Mouse (Mus musculus) embryonic facial prominence, embryonic 12.5 days (tissue): ENCODE data around the gene 2810004N23Rik. TPM values are rescaled to one million over a fixed set of nuclear protein-coding genes. Genes with fewer than 3 reads are reported as not detected.

Experiments used
- ATAC-seq: fragments of 200-750 bp; cut with Nextera tagmentation; 2 replicates; pipeline ENCODE4 v1.8.0; 2017; ENCODE audit not compliant: insufficient number of reproducible peaks, insufficient read depth, low FRiP score, low TSS enrichment
- H3K27ac ChIP-seq: fragments of 300-500 bp; sonication (generic); 2 replicates; pipeline ENCODE4 v1.5.1; 2016; ENCODE audit warnings: mild to moderate bottlenecking
- H3K27me3 ChIP-seq: fragments of 300-500 bp; sonication (generic); 2 replicates; pipeline ENCODE4 v1.6.1; 2016; ENCODE audit warnings: mild to moderate bottlenecking, moderate library complexity
- H3K36me3 ChIP-seq: fragments of 300-500 bp; sonication (generic); 2 replicates; pipeline ENCODE4 v1.6.1; 2016; ENCODE audit warnings: mild to moderate bottlenecking
- H3K4me1 ChIP-seq: fragments of 300-500 bp; sonication (generic); 2 replicates; pipeline ENCODE4 v1.6.1; 2016
- H3K4me2 ChIP-seq: fragments of 300-500 bp; sonication (generic); replicated peaks from 2 replicates; pipeline ENCODE4 v1.6.1; 2016; ENCODE audit warnings: mild to moderate bottlenecking, moderate library complexity
- H3K4me3 ChIP-seq: fragments of 300-500 bp; sonication (generic); 2 replicates; pipeline ENCODE4 v1.5.1; 2016; ENCODE audit warnings: mild to moderate bottlenecking
- H3K9ac ChIP-seq: fragments of 300-500 bp; sonication (generic); 2 replicates; pipeline ENCODE4 v1.6.1; 2016; ENCODE audit warnings: mild to moderate bottlenecking, moderate library complexity
- H3K9me3 ChIP-seq: fragments of 300-500 bp; sonication (generic); 2 replicates; pipeline ENCODE4 v1.6.1; 2016; ENCODE audit warnings: mild to moderate bottlenecking, moderate library complexity
- WGBS: fragments of 180-500 bp; shearing (Covaris S2); methylation state at CpG from one replicate; pipeline ENCODE4 v1.1.7; 2016; 5-methylcytosine and 5-hydroxymethylcytosine counted together
- polyA plus RNA-seq: library from polyadenylated mRNA; unstranded; fragments of >200 nt; fragmentation: Nextera tagmentation; extraction: Ambion mirVana; gene quantifications from 2 replicates; pipeline ENCODE4 v1.2.1, GENCODE M21; 2016

The 2810004N23Rik gene
- polyA plus RNA-seq, 1 experiment from 2014 or later, result 53.5 TPM

DNA sequence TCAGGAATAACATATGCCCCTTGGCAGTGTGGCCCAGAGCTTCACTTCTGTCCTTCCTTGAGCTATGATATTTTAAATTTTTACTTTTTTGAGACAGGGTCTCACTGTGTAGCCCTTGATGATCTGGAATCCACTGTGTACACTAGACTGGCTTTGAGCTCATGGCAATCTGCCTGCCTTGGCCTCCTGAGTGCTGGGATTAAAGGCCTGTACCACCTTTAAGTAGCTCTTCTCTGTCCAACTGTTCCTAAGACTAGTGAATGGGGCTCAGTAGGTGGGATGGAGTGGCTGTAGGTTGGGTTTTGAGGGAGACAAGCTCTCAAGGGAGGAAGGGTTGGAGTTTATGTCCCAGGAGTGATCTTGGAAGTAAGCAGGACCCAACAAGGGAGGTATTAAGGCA, 27.1 kb downstream of the 2810004N23Rik start:
- Histone ChIP-seq H3K4me3 (no peak overlapping the region), H3K9me3 (no peaks in the 10 kb centered on the region), H3K36me3 (peaks cover 35% of the 10 kb centered on the region), H3K4me2 (no peak overlapping the region), H3K9ac (no peak overlapping the region), H3K4me1 (no peaks in the 10 kb centered on the region), H3K27me3 (no peaks in the 10 kb centered on the region), H3K27ac (no peak overlapping the region)
- no peak for ATAC-seq

GRCm38 (mm10) chr8:124833430-124834205, 29.3 kb downstream of the 2810004N23Rik start:
- Histone ChIP-seq H3K4me1 (no peaks in the 10 kb centered on the region), H3K9me3 (no peaks in the 10 kb centered on the region), H3K4me2 (peak overlapping the region; percentile 9; the same call in 1 of the 2 replicates), H3K27me3 (no peaks in the 10 kb centered on the region), H3K9ac (no peak overlapping the region), H3K36me3 (peaks cover 12% of the 10 kb centered on the region), H3K27ac (no peak overlapping the region), H3K4me3 (no peak overlapping the region)
- WGBS, result 39% methylated on average over 15 of the region's 15 CpGs
- ATAC-seq, result no peak

DNA sequence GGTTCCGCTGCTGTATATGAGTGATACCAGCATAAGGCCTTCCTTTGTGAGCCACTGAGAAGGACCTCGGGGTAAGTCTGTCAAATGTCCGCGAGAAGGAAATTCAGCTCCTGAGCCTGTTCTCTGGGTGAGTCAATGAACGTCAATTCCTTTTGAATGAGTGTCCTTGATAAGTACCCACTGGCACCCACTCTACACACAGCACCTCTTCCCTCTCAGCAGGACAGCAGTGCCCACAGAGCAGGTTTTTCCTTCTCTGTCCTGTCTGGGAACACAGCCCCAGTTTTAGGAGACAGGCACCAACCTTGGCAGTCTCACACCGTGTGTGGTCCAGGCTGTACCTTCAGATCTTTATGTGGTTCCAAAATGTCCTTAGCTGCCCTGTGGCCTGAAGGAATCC, 31.0 kb downstream of the 2810004N23Rik start:
- no peak overlapping the region for H3K27ac ChIP-seq

GRCm38 (mm10) chr8:124831531-124831930, 31.4 kb downstream of the 2810004N23Rik start:
- no peak for ATAC-seq
- Histone ChIP-seq H3K27ac (no peak overlapping the region), H3K4me1 (no peaks in the 10 kb centered on the region), H3K9ac (no peak overlapping the region), H3K4me2 (no peak overlapping the region), H3K36me3 (no peaks in the 10 kb centered on the region), H3K27me3 (no peaks in the 10 kb centered on the region), H3K4me3 (no peak overlapping the region), H3K9me3 (no peaks in the 10 kb centered on the region)
- WGBS, result 75% methylated on average over 6 of the region's 6 CpGs

More for the DNA sequence above, 31.0 kb downstream of the 2810004N23Rik start:
- Histone ChIP-seq H3K4me1 (no peaks in the 10 kb centered on the region), H3K27me3 (no peaks in the 10 kb centered on the region), H3K9me3 (no peaks in the 10 kb centered on the region), H3K36me3 (no peaks in the 10 kb centered on the region), H3K4me3 (no peak overlapping the region), H3K9ac (no peak overlapping the region), H3K4me2 (no peak overlapping the region)
- WGBS, result 85% methylated on average over 6 of the region's 6 CpGs
- ATAC-seq, result no peak

DNA sequence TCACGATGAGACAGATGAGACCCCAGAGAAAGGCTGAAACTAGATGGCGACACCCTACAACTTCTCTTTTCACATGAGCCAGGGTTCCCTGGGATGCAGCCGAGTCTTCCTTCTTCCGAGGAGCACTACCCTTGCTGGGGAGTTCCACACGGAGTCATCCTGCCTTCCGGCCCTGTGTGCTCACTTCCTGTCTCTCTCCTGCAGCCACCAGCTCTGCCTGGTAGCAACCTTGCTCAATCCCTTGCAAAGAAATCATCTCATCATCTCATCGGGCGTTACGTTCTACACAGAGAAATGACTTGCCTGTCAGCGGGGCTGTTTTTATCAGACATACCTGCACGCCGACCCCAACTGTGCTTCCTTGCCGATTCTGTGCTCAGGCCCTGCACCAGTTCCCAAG, 32.9 kb downstream of the 2810004N23Rik start:
- Histone ChIP-seq H3K4me3 (no peak overlapping the region), H3K9ac (no peak overlapping the region), H3K4me2 (no peak overlapping the region), H3K36me3 (no peaks in the 10 kb centered on the region), H3K9me3 (no peaks in the 10 kb centered on the region), H3K4me1 (no peaks in the 10 kb centered on the region), H3K27ac (no peak overlapping the region), H3K27me3 (no peaks in the 10 kb centered on the region)
- WGBS, result 71% methylated on average over 13 of the region's 13 CpGs
- no peak for ATAC-seq

DNA sequence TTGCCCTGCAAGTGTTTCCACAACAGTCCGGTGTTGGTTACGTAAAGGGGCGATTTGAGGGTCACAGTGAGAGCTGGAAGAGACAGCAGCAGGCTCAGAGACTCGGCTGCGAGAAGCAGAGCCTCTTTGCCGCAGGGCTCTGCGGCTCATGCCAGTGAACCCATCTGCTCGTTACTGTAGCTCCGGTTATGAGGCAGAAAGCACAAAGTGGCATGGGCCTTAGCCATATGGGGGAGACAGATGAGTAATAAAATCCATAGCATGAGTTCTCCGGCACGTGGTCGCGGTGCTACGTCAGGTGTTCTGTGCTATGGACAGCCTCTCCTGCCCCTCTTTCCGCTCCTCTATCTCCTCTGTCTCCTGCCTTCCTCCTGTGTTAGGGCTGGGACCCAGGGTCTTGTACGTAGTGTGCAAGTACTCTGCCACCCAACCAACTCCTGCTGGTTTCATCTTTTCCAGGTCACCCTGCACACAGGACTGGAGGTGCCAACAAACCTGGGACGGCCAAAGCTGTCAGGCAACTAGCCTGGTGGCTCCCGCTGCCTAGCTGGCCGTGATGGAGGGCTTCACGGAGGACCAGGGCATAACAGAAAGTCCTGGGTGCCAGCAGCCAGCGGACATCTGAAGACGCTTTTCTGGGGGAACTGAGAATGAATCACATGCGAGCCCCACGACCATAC, 34.2 kb downstream of the 2810004N23Rik start:
- H3K27me3 ChIP-seq, result no peaks in the 10 kb centered on the region
- H3K36me3 ChIP-seq, result no peaks in the 10 kb centered on the region
- H3K4me3 ChIP-seq, result no peak overlapping the region
- no peak overlapping the region for H3K27ac ChIP-seq
- H3K4me1 ChIP-seq, result no peaks in the 10 kb centered on the region
- ATAC-seq, result no peak
- no peaks in the 10 kb centered on the region for H3K9me3 ChIP-seq
- no peak overlapping the region for H3K4me2 ChIP-seq
- no peak overlapping the region for H3K9ac ChIP-seq
- 79% methylated on average over 24 of the region's 24 CpGs for WGBS

- no peak for ATAC-seq
- WGBS, result 4% methylated on average over 5 of the region's 5 CpGs
- H3K36me3 ChIP-seq, result no peaks in the 10 kb centered on the region
- no peak overlapping the region for H3K4me2 ChIP-seq
- H3K27me3 ChIP-seq, result no peaks in the 10 kb centered on the region
- H3K9me3 ChIP-seq, result no peaks in the 10 kb centered on the region
- no peaks in the 10 kb centered on the region for H3K4me1 ChIP-seq
- no peak overlapping the region for H3K4me3 ChIP-seq
- H3K27ac ChIP-seq, result no peak overlapping the region
- H3K9ac ChIP-seq, result no peak overlapping the region
Observed at GRCm38 (mm10) chr8:124827387-124827786, 35.5 kb downstream of the 2810004N23Rik start.

DNA sequence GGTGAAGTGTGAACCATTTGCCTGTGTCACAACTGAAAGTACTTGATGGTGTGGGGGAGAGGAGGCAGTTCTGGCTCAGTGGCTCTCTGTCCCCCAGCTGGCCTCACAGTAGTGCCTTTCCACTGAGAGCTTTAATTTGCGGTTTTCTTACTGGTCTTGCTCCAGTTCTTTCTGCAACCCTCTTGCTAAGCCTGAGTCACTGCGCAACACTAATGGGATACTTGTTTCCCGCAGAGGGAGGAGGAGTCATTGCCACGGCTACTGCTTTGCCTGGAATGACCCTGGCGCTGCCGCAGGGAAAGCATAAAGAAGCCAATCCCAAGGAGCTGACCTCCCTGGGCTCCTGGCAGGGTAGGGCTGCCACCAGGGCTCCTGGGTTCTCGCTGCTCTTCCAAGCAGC, 36.3 kb downstream of the 2810004N23Rik start:
- no peak for ATAC-seq
- WGBS, result 29% methylated on average over 7 of the region's 7 CpGs

GRCm38 (mm10) chr8:124823497-124823896, 39.4 kb downstream of the 2810004N23Rik start:
- Histone ChIP-seq H3K4me1 (no peaks in the 10 kb centered on the region), H3K27ac (no peak overlapping the region), H3K9me3 (no peaks in the 10 kb centered on the region), H3K4me3 (no peak overlapping the region), H3K27me3 (0 out of 2 replicates have a peak, but pooled peaks cover 2% of the 10 kb centered on the region), H3K9ac (no peak overlapping the region), H3K36me3 (no peaks in the 10 kb centered on the region), H3K4me2 (no peak overlapping the region)
- no peak for ATAC-seq
- 82% methylated on average over 6 of the region's 6 CpGs for WGBS

More for the DNA sequence above, 36.3 kb downstream of the 2810004N23Rik start:
- Histone ChIP-seq H3K9ac (no peak overlapping the region), H3K4me2 (no peak overlapping the region), H3K27ac (no peak overlapping the region), H3K4me3 (no peak overlapping the region), H3K4me1 (no peaks in the 10 kb centered on the region), H3K36me3 (no peaks in the 10 kb centered on the region), H3K9me3 (no peaks in the 10 kb centered on the region), H3K27me3 (no peaks in the 10 kb centered on the region)

DNA sequence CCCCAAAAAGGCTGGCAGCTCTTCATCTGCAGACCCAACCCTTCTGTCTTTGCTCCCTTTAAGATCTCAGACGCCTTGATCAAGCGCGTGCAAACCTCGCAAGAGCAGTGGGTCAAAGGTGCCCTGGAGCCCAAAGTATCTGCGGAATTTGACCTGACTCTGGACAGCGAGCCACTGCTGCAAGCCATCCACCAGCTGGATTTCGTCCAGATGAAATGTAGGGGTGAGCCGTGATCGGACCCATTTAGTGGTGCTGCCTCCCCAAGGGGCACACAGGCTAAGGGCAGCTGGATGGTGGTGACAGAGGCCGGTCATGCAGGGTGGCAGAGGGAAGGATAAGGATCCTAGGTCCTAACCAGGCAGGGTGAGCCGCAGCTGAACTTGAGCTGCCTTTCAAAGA, 42.8 kb downstream of the 2810004N23Rik start:
- ATAC-seq, result no peak
- Histone ChIP-seq H3K27me3 (0 out of 2 replicates have a peak, but pooled peaks cover 2% of the 10 kb centered on the region), H3K27ac (no peak overlapping the region), H3K36me3 (no peaks in the 10 kb centered on the region), H3K4me3 (no peak overlapping the region), H3K9ac (no peak overlapping the region), H3K4me2 (no peak overlapping the region), H3K4me1 (no peaks in the 10 kb centered on the region), H3K9me3 (no peaks in the 10 kb centered on the region)
- 46% methylated on average over 11 of the region's 11 CpGs for WGBS

GRCm38 (mm10) chr8:124819612-124820115, 43.3 kb downstream of the 2810004N23Rik start:
- H3K4me2 ChIP-seq, result no peak overlapping the region
- WGBS, result 72% methylated on average over 6 of the region's 6 CpGs
- no peak overlapping the region for H3K4me3 ChIP-seq
- ATAC-seq, result no peak
- H3K4me1 ChIP-seq, result no peaks in the 10 kb centered on the region
- H3K27ac ChIP-seq, result no peak overlapping the region
- 0 out of 2 replicates have a peak, but pooled peaks cover 2% of the 10 kb centered on the region for H3K27me3 ChIP-seq
- H3K9me3 ChIP-seq, result no peaks in the 10 kb centered on the region
- no peaks in the 10 kb centered on the region for H3K36me3 ChIP-seq
- no peak overlapping the region for H3K9ac ChIP-seq

DNA sequence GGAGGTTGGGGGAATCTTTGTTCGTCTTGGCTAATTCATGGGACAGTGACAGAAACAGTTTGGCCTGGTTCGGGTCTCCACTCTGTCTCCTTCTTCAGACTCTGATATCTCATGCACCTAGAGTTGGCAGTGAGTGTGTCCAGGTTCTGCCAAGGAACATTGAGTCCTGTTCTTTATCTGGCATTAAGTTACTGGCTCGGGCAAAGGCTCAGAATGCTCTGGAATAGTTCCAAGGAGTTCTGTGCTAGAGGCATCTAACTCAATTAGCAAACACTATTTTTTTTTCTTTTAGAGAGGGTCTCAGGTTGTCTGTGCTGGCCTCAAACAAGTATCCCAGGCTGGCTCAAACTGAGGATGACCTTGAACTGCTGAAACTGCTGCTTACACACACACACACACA, 45.6 kb downstream of the 2810004N23Rik start:
- Histone ChIP-seq H3K4me1 (no peaks in the 10 kb centered on the region), H3K27me3 (0 out of 2 replicates have a peak, but pooled peaks cover 2% of the 10 kb centered on the region), H3K36me3 (no peaks in the 10 kb centered on the region), H3K4me3 (no peak overlapping the region), H3K9ac (no peak overlapping the region), H3K9me3 (no peaks in the 10 kb centered on the region), H3K4me2 (no peak overlapping the region), H3K27ac (no peak overlapping the region)
- whole genome bisulfite sequencing, result 91% methylated on average over 3 of the region's 3 CpGs
- no peak for ATAC-seq
